Mouse (Mus musculus) midbrain, embryonic 14.5 days (tissue): ENCODE data around the gene Olfr1033. TPM values are rescaled to one million over a fixed set of nuclear protein-coding genes. Genes with fewer than 3 reads are reported as not detected.
"Not testable (repeated sequence)": the region's sequence is repeated elsewhere in the genome, so short reads cannot be mapped to it uniquely, and the experiment has no call there.

Source experiments
- ATAC-seq: fragments of 200-750 bp; cut with Nextera tagmentation; 2 replicates; pipeline ENCODE4 v1.8.0; 2017; ENCODE audit warnings: moderate number of reproducible peaks, moderate library complexity; ENCODE audit not compliant: low FRiP score, low TSS enrichment
- DNase-seq: peaks from one replicate; pipeline ENCODE4 v3.0.0-alpha.2; 2015
- H3K27ac ChIP-seq: fragments of 300-500 bp; sonication (generic); replicated peaks from 2 replicates; pipeline ENCODE4 v1.5.1; 2014; ENCODE audit warnings: mild to moderate bottlenecking, low read depth, low read length, moderate library complexity
- H3K27me3 ChIP-seq: fragments of 300-500 bp; sonication (generic); 2 replicates; pipeline ENCODE4 v1.6.1; 2014; ENCODE audit warnings: low read length, control low read depth, mixed read lengths; ENCODE audit not compliant: control insufficient read depth, insufficient read depth
- H3K36me3 ChIP-seq: fragments of 300-500 bp; sonication (generic); 2 replicates; pipeline ENCODE4 v1.6.1; 2014; ENCODE audit warnings: low read length, control low read depth; ENCODE audit not compliant: control insufficient read depth, insufficient read depth
- H3K4me1 ChIP-seq: fragments of 300-500 bp; sonication (generic); 2 replicates; pipeline ENCODE4 v1.6.1; 2014; ENCODE audit warnings: mild to moderate bottlenecking, antibody characterized with exemption, low read length, control low read depth; ENCODE audit not compliant: control insufficient read depth, insufficient read depth
- H3K4me2 ChIP-seq: fragments of 300-500 bp; sonication (generic); 2 replicates; pipeline ENCODE4 v1.6.1; 2014; ENCODE audit warnings: mild to moderate bottlenecking, low read length, moderate library complexity
- H3K4me3 ChIP-seq: fragments of 300-500 bp; sonication (generic); replicated peaks from 2 replicates; pipeline ENCODE4 v1.5.1; 2014; ENCODE audit warnings: low read depth, low read length
- H3K9ac ChIP-seq: fragments of 300-500 bp; sonication (generic); replicated peaks from 2 replicates; pipeline ENCODE4 v1.6.1; 2014; ENCODE audit warnings: mild to moderate bottlenecking, low read length, moderate library complexity
- H3K9me3 ChIP-seq: fragments of 300-500 bp; sonication (generic); 2 replicates; pipeline ENCODE4 v1.6.1; 2016; ENCODE audit warnings: low read length, control low read depth, mixed read lengths; ENCODE audit not compliant: control insufficient read depth
- WGBS: fragments of 180-500 bp; shearing (Covaris S2); extraction: QIAGEN DNeasy Blood & Tissue Kit; methylation state at CpG from one replicate; pipeline ENCODE4 v1.1.7; 2014; 5-methylcytosine and 5-hydroxymethylcytosine counted together
- polyA plus RNA-seq: library from polyadenylated mRNA; unstranded; fragments of >200 nt; fragmentation: Nextera tagmentation; extraction: Ambion mirVana; gene quantifications from 2 replicates; pipeline ENCODE4 v1.2.1, GENCODE M21; 2014

Olfr1033 gene
- polyA plus RNA-seq = 0.63 TPM in 1 of 2 replicates, not detected in the other

DNA sequence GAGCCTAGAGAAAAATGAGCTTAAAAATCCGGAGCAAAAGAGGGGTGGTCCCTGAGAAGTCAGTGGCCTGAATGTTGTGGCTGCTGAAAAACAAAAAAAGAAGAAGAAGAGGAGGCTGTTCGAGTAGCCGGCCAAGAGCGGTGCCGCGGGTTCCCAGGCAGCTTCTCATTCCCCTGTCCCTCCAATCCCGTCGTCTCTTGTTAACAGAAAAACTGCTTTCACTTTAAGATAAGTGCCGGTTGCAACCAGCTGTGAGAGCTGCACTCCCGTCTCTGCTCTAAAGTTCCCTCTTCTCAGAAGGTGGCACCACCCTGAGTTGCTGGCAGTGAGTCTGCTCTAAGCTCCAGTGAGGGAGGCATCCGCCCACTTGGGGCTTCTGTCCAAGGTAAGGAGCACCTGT, at the start of gene Olfr1033:
Gene Olfr1033 (plus strand): TSS at position 228 of the 400 bp plus-strand sequence.
- not testable (repeated sequence) for H3K4me1 ChIP-seq, H3K9ac ChIP-seq, ATAC-seq, H3K9me3 ChIP-seq, H3K36me3 ChIP-seq, H3K27ac ChIP-seq, H3K27me3 ChIP-seq
- 2% methylated on average over 10 of the region's 11 CpGs for WGBS
- DNase-seq = peak; percentile 49
- Histone ChIP-seq H3K4me3 (peak within 1 kb of the TSS; percentile 23; the same call in 1 of the 2 replicates), H3K4me2 (peak within 1 kb of the TSS; percentile 50)

DNA sequence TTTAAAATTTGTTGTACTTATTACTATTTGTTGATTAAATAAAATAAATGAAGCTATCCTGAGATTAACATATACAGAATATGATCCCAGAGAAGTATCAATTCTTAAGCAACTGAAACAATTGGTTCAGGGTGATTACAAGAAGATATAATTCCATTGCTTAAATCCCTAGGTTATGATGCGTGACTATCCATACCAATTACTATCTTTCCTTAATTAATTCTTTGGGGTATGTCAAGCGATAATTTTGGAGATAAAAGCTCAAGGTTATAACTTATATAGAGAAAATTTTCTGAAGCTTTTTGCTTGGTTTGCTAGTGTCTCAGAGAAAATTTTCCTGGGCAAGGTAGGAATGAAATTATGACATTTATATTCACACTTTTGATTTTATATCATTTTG, 46.8 kb upstream of the Olfr1033 start, which contains the start of gene Olfr1029:
Gene Olfr1029 (plus strand): TSS at position 301 of the 400 bp plus-strand sequence.
- ATAC-seq = no peak
- H3K36me3 ChIP-seq = no peaks in the 10 kb centered on the region
- DNase-seq = no peak
- H3K9ac ChIP-seq = no peak within 1 kb of the TSS
- no peak within 1 kb of the TSS for H3K4me2 ChIP-seq
- no peak within 1 kb of the TSS for H3K27ac ChIP-seq
- WGBS = 88% methylated on average over 2 of the region's 2 CpGs
- no peaks in the 10 kb centered on the region for H3K9me3 ChIP-seq
- no peaks in the 10 kb centered on the region for H3K4me1 ChIP-seq
- no peaks in the 10 kb centered on the region for H3K27me3 ChIP-seq
- no peak within 1 kb of the TSS for H3K4me3 ChIP-seq

DNA sequence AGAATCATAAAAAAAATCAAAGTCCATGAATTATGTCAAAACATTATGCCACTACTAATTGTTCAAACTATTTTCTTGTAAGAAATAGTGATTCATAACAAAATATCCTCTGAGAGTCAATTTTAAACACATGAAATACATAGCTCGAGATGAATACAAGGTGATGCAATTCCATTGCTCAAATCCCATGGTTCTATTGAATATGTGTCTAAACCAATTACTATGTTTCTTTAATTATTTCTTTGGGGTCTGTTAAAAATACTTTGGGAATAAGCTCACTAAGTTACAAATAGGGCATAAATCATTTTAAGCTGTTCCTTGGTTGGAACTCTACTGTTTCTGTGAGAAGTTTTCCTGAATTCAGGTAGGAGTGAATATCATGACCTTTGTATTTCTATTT, 41.5 kb upstream of the Olfr1033 start, which contains the start of gene Olfr1030:
Gene Olfr1030 (plus strand): TSS at position 301 of the 400 bp plus-strand sequence.
- ATAC-seq (no peak), DNase-seq (no peak)
- Histone ChIP-seq H3K27me3 (no peaks in the 10 kb centered on the region), H3K4me2 (no peak within 1 kb of the TSS), H3K36me3 (no peaks in the 10 kb centered on the region), H3K9me3 (no peaks in the 10 kb centered on the region), H3K4me3 (no peak within 1 kb of the TSS), H3K9ac (no peak within 1 kb of the TSS), H3K27ac (no peak within 1 kb of the TSS), H3K4me1 (no peaks in the 10 kb centered on the region)
- 82% methylated on average over 1 of the region's 1 CpGs for WGBS

GRCm38 (mm10) chr2:85990004-85990403, 30.4 kb upstream of the Olfr1033 start, which contains the start of gene Olfr1031:
Gene Olfr1031 (plus strand): TSS chr2:85990304.
- Histone ChIP-seq H3K9ac (no peak within 1 kb of the TSS), H3K27ac (no peak within 1 kb of the TSS), H3K4me3 (no peak within 1 kb of the TSS), H3K4me1 (no peaks in the 10 kb centered on the region), H3K4me2 (no peak within 1 kb of the TSS), H3K36me3 (no peaks in the 10 kb centered on the region), H3K9me3 (no peaks in the 10 kb centered on the region), H3K27me3 (no peaks in the 10 kb centered on the region)
- no peak for ATAC-seq
- 64% methylated on average over 3 of the region's 3 CpGs for WGBS
- no peak for DNase-seq

DNA sequence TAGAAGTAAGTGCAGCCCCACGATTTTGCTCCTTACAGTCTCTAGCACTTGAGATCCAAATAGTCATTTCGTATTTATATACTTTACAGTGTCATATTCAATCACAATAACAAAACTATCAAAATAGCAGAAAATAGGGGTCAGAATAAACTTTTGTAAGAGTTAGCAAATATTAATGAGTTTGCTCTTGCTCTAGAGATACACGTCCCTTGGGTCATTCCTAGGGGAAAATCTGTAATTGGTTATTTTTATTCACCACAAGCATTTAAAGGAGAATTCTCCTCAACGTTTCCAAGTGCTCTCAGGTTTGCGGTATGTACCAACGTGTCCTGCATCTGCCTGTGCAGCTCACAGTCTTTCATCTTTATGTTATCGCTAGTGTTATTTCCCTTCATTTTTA, 15.2 kb upstream of the Olfr1033 start, which contains the start of gene Olfr1032:
Gene Olfr1032 (plus strand): TSS at position 301 of the 400 bp plus-strand sequence.
- ATAC-seq (no peak), DNase-seq (no peak)
- H3K9me3 ChIP-seq = no peaks in the 10 kb centered on the region
- H3K27ac ChIP-seq = no peak within 1 kb of the TSS
- H3K4me3 ChIP-seq = no peak within 1 kb of the TSS
- no peaks in the 10 kb centered on the region for H3K36me3 ChIP-seq
- H3K9ac ChIP-seq = no peak within 1 kb of the TSS
- WGBS = 89% methylated on average over 7 of the region's 7 CpGs
- no peaks in the 10 kb centered on the region for H3K4me1 ChIP-seq
- H3K4me2 ChIP-seq = no peak within 1 kb of the TSS
- H3K27me3 ChIP-seq = no peaks in the 10 kb centered on the region

GRCm38 (mm10) chr2:86021518-86021917, 1.1 kb downstream of the Olfr1033 start:
- H3K9ac ChIP-seq, ATAC-seq, H3K36me3 ChIP-seq, H3K9me3 ChIP-seq, H3K27ac ChIP-seq, H3K4me3 ChIP-seq, DNase-seq, H3K4me2 ChIP-seq, H3K27me3 ChIP-seq, H3K4me1 ChIP-seq: not testable (repeated sequence)
- 78% methylated on average over 3 of the region's 9 CpGs for WGBS

- no peak within 1 kb of the TSS for H3K4me2 ChIP-seq
- no peaks in the 10 kb centered on the region for H3K4me1 ChIP-seq
- DNase-seq = no peak
- no peak for ATAC-seq
- H3K9ac ChIP-seq = no peak within 1 kb of the TSS
- H3K9me3 ChIP-seq = no peaks in the 10 kb centered on the region
- no peak within 1 kb of the TSS for H3K27ac ChIP-seq
- H3K27me3 ChIP-seq = no peaks in the 10 kb centered on the region
- no peaks in the 10 kb centered on the region for H3K36me3 ChIP-seq
- H3K4me3 ChIP-seq = no peak within 1 kb of the TSS
Observed at GRCm38 (mm10) chr2:86045561-86045960, 25.1 kb downstream of the Olfr1033 start, which contains the start of gene Olfr1034. Gene Olfr1034 (plus strand): TSS chr2:86045861.

DNA sequence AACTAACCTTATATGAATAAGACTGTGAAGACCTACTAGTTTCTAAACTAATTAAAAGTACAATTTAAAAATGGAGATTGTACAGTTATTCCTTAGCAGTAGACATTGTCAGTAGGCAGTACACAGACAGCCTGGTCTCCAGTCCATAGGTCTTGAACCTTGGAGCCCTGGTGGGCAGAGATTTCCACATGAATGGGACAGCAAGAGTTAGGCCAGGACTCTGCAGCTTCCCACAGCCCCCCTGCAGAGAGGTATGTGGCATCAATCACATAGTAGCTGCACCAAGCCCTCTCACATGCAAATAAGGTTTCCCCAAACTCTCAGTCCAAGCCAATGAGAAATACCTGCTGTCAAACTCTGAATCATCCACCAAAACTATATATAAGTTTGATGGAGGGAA, 30.3 kb downstream of the Olfr1033 start:
- not testable (repeated sequence) for DNase-seq, H3K27me3 ChIP-seq, H3K4me2 ChIP-seq, H3K27ac ChIP-seq, H3K36me3 ChIP-seq, ATAC-seq, H3K9me3 ChIP-seq, H3K9ac ChIP-seq, H3K4me1 ChIP-seq, H3K4me3 ChIP-seq

DNA sequence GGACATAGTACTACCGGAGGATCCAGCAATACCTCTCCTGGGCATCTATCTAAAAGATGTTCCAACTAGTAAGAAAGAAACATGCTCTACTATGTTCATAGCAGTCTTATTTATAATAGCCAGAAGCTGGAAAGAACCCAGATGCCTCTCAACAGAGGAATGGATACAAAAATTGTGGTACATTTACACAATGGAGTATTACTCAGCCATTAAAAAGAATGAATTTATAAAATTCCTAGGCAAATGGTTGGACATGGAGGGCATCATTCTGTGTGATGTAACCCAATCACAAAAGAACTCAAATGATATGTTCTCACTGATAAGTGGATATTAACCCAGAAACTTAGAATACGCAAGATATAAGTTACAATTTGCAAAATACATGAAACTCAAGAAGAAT, 43.3 kb downstream of the Olfr1033 start:
- not testable (repeated sequence) for ATAC-seq, H3K36me3 ChIP-seq, H3K27me3 ChIP-seq, DNase-seq, H3K4me1 ChIP-seq, H3K9ac ChIP-seq, H3K4me3 ChIP-seq, H3K4me2 ChIP-seq, H3K27ac ChIP-seq, H3K9me3 ChIP-seq
- WGBS = 99% methylated on average over 2 of the region's 2 CpGs
